Mouse (Mus musculus) heart, embryonic 12.5 days (tissue): ENCODE measurements around the gene Stx7. TPM values are rescaled to one million over a fixed set of nuclear protein-coding genes. Genes with fewer than 3 reads are reported as not detected.

Experiments used
- ATAC-seq: fragments of 200-750 bp; cut with Nextera tagmentation; 2 replicates; pipeline ENCODE4 v1.8.0; 2017; ENCODE audit warnings: moderate TSS enrichment, moderate library complexity; ENCODE audit not compliant: insufficient number of reproducible peaks, low FRiP score
- H3K27ac ChIP-seq: fragments of 300-500 bp; sonication (generic); 2 replicates; pipeline ENCODE4 v1.5.1; 2016; ENCODE audit warnings: mild to moderate bottlenecking, moderate library complexity; ENCODE audit not compliant: poor library complexity, severe bottlenecking
- H3K27me3 ChIP-seq: fragments of 300-500 bp; sonication (generic); replicated peaks from 2 replicates; pipeline ENCODE4 v1.6.1; 2016; ENCODE audit warnings: mild to moderate bottlenecking, moderate library complexity
- H3K36me3 ChIP-seq: fragments of 300-500 bp; sonication (generic); 2 replicates; pipeline ENCODE4 v1.6.1; 2016; ENCODE audit warnings: mild to moderate bottlenecking, moderate library complexity
- H3K4me1 ChIP-seq: fragments of 300-500 bp; sonication (generic); replicated peaks from 2 replicates; pipeline ENCODE4 v1.6.1; 2016; ENCODE audit warnings: mild to moderate bottlenecking
- H3K4me2 ChIP-seq: fragments of 300-500 bp; sonication (generic); 2 replicates; pipeline ENCODE4 v1.6.1; 2016; ENCODE audit warnings: mild to moderate bottlenecking, moderate library complexity
- H3K4me3 ChIP-seq: fragments of 300-500 bp; sonication (generic); 2 replicates; pipeline ENCODE4 v1.5.1; 2016; ENCODE audit warnings: mild to moderate bottlenecking
- H3K9ac ChIP-seq: fragments of 300-500 bp; sonication (generic); 2 replicates; pipeline ENCODE4 v1.6.1; 2016; ENCODE audit warnings: mild to moderate bottlenecking, moderate library complexity
- H3K9me3 ChIP-seq: fragments of 300-500 bp; sonication (generic); replicated peaks from 2 replicates; pipeline ENCODE4 v1.6.1; 2016; ENCODE audit warnings: mild to moderate bottlenecking, moderate library complexity
- WGBS: fragments of 180-500 bp; shearing (Covaris S2); methylation state at CpG from one replicate; pipeline ENCODE4 v1.1.7; 2016; 5-methylcytosine and 5-hydroxymethylcytosine counted together
- polyA plus RNA-seq: library from polyadenylated mRNA; unstranded; fragments of >200 nt; fragmentation: Nextera tagmentation; extraction: Ambion mirVana; gene quantifications from 2 replicates; pipeline ENCODE4 v1.2.1, GENCODE M21; 2016

The Stx7 gene
- polyA plus RNA-seq, 1 experiment from 2014 or later, result 86.9 TPM

DNA sequence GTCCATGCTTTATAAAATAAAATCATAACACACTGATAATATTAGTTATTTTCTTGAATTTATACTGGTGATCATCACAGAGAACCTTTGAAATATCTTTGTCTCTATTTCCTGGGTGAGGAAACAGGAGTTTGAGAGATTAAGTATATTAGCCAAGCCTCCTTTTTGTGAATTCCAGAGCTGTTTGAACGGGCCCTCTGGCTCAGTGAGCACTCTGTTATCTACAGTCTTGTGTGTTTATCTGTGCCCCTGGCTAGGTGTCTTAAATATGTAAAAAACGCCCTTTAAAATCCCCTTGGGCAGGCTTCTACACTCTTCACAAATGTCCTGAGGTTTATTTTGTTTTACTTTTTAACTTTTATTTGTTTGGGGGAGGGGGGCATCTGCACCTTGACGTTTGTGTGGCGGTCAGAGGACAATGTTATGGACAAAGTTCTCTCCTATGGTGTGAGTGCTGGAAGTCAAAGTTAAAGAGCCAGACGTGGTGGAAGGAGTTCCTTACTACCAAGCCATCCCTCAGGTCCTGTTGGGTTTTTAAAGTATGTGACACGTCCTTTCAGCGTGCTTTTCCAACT is 14.9 kb upstream of the Stx7 start:
- Histone ChIP-seq H3K27ac (no peak overlapping the region), H3K36me3 (no peaks in the 10 kb centered on the region), H3K4me3 (no peak overlapping the region), H3K9ac (no peak overlapping the region), H3K4me1 (peaks cover 16% of the 10 kb centered on the region), H3K27me3 (no peaks in the 10 kb centered on the region), H3K4me2 (no peak overlapping the region), H3K9me3 (no peaks in the 10 kb centered on the region)
- WGBS, result 34% methylated on average over 7 of the region's 7 CpGs
- ATAC-seq, result no peak

DNA sequence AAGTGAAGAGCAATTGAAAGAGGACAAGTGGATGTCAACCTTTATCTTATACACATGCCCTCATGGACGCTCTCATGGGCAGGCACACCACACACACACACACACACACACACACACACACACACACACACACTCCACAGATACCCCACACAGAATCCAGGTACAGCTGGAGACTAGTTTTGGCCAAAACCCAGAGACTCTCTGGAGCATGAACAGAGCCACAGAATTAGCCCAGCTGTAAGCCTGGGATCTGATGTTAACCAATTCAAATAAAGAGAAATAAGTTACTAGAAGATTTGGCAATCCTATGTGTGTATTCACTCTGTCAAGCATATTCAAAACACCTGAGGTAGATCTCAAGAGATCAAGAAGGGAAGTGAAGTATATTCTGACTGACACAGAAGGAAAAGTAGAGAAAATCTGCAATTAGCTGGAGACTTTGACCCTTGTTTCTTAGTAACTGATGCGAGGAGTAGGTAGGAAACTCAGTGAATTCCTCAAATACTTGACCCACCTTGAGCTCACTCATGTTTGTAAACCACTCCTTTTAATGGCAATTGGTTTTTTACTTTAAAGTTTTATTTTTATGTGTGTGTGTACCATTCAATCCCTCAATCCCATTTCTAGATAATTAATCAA is 10.4 kb upstream of the Stx7 start:
- no peaks in the 10 kb centered on the region for H3K9me3 ChIP-seq
- H3K4me1 ChIP-seq, result 0 out of 2 replicates have a peak, but pooled peaks cover 4% of the 10 kb centered on the region
- no peaks in the 10 kb centered on the region for H3K36me3 ChIP-seq
- H3K4me2 ChIP-seq, result no peak overlapping the region
- WGBS, result 66% methylated on average over 2 of the region's 2 CpGs
- no peak overlapping the region for H3K27ac ChIP-seq
- ATAC-seq, result no peak
- H3K4me3 ChIP-seq, result no peak overlapping the region
- no peak overlapping the region for H3K9ac ChIP-seq
- H3K27me3 ChIP-seq, result no peaks in the 10 kb centered on the region

DNA sequence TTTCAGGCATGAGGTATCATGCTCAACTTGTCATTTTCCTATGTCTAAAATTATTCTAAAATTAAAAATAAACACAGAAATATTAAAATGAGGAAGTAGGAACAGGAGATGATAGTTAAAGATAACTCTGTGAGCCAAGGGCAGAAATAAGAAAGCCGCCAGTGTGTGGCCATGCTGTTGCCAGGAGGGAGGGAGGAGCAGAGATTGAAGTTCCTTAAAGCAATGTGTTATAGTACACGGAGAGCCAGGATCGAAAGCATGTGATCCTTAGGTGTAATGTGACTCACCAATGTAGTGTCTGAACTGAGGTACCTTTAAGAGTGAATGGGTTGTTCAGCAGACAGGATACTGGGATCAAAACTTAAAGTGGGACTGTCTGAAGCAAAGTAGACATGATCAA is 6.4 kb upstream of the Stx7 start:
- Histone ChIP-seq H3K27ac (no peak overlapping the region), H3K4me2 (no peak overlapping the region), H3K9me3 (no peaks in the 10 kb centered on the region), H3K4me1 (no peaks in the 10 kb centered on the region), H3K4me3 (no peak overlapping the region), H3K36me3 (no peaks in the 10 kb centered on the region), H3K9ac (no peak overlapping the region), H3K27me3 (no peaks in the 10 kb centered on the region)
- ATAC-seq, result no peak
- WGBS, result 79% methylated on average over 3 of the region's 3 CpGs

DNA sequence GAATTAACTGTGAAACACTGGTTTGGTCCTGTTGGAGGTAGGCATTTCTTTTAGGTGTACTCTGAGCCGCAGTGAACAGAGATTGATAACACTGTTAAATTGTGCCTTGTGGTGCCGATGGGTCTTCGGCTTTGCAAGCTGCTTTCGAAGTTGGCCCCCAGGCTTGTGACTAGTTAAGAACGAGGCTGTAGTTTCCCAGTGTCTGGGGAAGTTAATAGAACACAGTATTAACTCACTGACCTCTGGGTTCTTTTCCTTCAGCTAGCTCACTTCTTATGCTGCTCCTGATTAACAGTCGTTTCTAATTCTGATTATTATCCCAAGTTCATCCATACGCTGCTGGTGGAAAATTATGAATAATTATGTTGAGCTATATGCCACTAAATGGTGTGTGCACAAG is 984 bp downstream of the Stx7 start:
- no peak for ATAC-seq
- Histone ChIP-seq H3K9ac (peak overlapping the region; percentile 72; the same call in 1 of the 2 replicates), H3K4me3 (peak overlapping the region; percentile 87), H3K4me2 (peak overlapping the region; percentile 72), H3K9me3 (no peaks in the 10 kb centered on the region), H3K4me1 (peaks cover 23% of the 10 kb centered on the region), H3K36me3 (peaks cover 7% of the 10 kb centered on the region), H3K27ac (no peak overlapping the region), H3K27me3 (no peaks in the 10 kb centered on the region)
- 29% methylated on average over 7 of the region's 7 CpGs for WGBS

DNA sequence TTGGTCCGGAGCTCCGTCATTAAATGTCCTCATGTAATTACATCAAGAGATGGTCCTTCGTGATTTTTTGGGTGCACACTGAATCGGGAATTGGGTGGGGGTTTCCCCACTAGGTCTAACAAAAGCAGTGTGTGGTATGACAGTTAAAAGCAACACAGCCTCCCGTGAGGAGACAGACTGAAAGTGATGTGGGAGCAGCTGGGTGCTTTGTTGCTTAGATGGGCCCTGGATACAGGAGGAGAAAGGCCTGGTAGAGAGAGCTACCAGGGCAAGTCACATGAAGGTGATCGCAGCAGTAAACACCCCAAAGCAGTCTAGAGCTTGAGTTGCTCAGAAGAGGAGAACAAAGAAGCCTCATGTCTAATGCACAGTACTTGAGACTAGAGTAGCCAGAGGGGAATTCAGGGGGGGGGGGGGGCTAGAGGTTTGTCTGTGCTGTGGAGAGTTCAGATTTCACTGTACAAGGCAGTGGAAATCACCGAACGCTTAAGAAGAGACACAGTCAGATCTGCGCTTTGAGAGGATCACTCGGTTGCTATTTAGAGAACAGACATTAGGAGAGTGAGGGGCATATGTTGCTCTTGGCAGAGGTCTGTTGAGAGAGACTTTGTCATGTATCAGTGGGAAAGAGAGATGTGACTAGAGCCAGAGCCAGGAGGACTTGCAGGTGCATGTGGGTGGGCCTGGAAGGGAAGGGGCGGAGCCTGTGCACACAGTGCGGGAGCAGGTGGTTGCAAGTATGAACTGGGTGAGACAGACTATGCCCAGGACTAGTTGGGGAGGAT is 9.6 kb downstream of the Stx7 start:
- H3K9ac ChIP-seq, result no peak overlapping the region
- H3K27ac ChIP-seq, result peak overlapping the region; percentile 62
- peaks cover 28% of the 10 kb centered on the region for H3K4me1 ChIP-seq
- H3K36me3 ChIP-seq, result peaks cover 43% of the 10 kb centered on the region
- no peak overlapping the region for H3K4me3 ChIP-seq
- 0 out of 2 replicates have a peak, but pooled peaks cover 4% of the 10 kb centered on the region for H3K9me3 ChIP-seq
- WGBS, result 74% methylated on average over 12 of the region's 12 CpGs
- no peaks in the 10 kb centered on the region for H3K27me3 ChIP-seq
- peak overlapping the region; percentile 10; the same call in 1 of the 2 replicates for H3K4me2 ChIP-seq
- peak; percentile 55; the same call in 1 of the 2 replicates for ATAC-seq

DNA sequence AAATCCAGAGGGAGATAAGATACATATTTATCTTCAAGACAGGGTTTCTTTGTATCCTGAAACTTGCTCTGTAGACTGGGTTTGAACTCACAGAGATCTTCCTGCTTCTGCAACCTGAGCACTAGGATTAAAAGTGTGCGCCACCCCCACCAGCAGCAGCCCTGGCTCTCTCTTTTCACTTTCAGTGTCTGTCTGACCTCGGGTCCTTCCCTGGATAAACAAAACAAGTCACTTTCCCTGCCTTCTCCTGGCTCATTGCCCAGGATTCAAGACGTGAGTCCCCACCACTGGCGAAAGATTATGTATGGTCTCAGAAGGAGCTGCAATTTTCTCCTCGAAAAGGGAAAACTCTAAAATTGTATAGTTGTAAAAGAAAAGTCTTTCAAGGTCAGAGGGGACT is 10.5 kb downstream of the Stx7 start:
- peak; percentile 22; the same call in 1 of the 2 replicates for ATAC-seq
- H3K9me3 ChIP-seq, result 0 out of 2 replicates have a peak, but pooled peaks cover 4% of the 10 kb centered on the region
- H3K4me2 ChIP-seq, result no peak overlapping the region
- H3K4me1 ChIP-seq, result peaks cover 36% of the 10 kb centered on the region
- no peak overlapping the region for H3K9ac ChIP-seq
- no peak overlapping the region for H3K4me3 ChIP-seq
- no peak overlapping the region for H3K27ac ChIP-seq
- H3K27me3 ChIP-seq, result no peaks in the 10 kb centered on the region
- peaks cover 43% of the 10 kb centered on the region for H3K36me3 ChIP-seq
- WGBS, result 67% methylated on average over 5 of the region's 5 CpGs

DNA sequence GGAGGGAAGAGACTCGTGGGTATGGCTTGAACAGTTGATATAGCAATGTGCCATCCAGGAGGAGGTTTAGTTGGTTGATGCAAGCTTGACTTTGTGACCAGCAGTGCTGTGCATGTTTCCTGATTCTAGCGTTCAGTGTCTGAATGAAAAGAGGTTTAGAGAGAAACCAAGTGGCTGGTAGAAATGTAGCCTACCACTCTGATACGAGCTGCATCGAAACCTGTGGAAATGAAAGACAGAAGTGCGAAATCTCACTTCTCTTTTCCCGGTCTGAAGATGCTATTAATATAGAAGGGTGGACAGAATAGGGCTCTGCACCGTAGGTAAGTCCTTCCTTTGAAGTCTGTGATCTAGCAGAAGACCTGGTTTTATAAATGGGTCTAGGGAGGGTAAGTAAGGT is 11.2 kb downstream of the Stx7 start:
- H3K27me3 ChIP-seq, result no peaks in the 10 kb centered on the region
- no peak overlapping the region for H3K4me3 ChIP-seq
- H3K9me3 ChIP-seq, result 0 out of 2 replicates have a peak, but pooled peaks cover 4% of the 10 kb centered on the region
- no peak for ATAC-seq
- H3K4me1 ChIP-seq, result peaks cover 41% of the 10 kb centered on the region
- no peak overlapping the region for H3K27ac ChIP-seq
- no peak overlapping the region for H3K4me2 ChIP-seq
- WGBS, result 84% methylated on average over 7 of the region's 7 CpGs
- H3K9ac ChIP-seq, result no peak overlapping the region
- H3K36me3 ChIP-seq, result peaks cover 40% of the 10 kb centered on the region

DNA sequence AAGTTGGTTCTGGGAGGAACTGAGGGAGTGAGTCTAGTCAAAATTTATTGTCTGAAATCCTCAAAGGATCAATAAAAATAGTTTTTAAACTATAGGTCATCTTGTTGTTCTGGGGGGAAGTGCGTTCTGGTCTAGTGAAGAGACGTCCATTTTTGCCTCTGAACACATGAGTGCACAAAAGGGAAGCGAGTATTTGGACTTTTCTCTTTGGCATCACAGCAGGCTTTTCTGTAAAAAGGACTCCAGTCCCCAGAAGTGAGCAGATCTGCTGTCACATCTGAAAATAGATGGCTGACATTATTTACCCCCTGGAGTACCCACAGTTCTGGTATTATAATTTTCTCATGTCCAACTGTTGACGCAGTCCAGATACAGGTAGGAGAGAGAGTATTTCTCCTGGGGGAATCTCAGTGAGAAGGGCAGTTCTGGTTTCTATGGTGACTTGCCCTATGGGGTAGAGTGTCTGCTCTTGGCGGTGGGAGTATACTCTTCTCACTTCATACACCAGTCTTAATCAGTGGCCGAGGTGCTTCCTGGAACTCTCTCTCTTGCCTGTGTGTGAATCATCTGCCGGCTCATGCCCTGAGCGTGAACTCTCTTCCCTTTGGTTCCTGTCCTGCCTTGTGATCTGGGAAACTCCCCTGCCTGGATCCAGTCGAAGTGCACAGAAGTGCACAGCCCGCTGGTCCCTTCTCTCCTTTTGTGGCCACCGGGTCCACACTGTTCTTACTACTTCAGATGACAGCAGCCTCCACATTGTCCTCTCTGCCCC is 15.2 kb downstream of the Stx7 start:
- no peak overlapping the region for H3K9ac ChIP-seq
- no peaks in the 10 kb centered on the region for H3K9me3 ChIP-seq
- WGBS, result 34% methylated on average over 11 of the region's 11 CpGs
- H3K27me3 ChIP-seq, result no peaks in the 10 kb centered on the region
- H3K27ac ChIP-seq, result peak overlapping the region; percentile 17
- H3K4me1 ChIP-seq, result peaks cover 48% of the 10 kb centered on the region
- no peak overlapping the region for H3K4me2 ChIP-seq
- H3K4me3 ChIP-seq, result no peak overlapping the region
- peak; percentile 56; the same call in 1 of the 2 replicates for ATAC-seq
- H3K36me3 ChIP-seq, result peaks cover 4% of the 10 kb centered on the region; the same call in 1 of the 2 replicates

DNA sequence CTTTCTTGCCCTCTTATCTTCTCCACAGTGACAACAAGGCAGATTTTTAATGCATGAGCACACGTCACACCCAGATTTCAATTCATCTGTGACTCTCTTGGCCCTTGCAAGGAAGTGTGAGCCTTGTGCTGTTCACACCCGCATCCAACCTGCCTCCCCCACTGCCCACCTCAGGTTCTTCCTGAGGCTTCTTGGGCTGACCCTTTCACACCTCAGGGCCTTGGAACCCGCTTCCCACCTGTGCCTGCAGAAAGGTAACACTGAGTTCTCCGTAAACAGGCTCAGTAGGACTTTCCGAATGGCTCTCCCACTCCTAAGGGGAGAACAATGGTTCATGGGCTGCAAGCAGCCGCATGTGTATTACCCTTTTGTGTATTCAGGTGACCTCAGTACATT is 15.8 kb downstream of the Stx7 start:
- no peak for ATAC-seq
- Histone ChIP-seq H3K9ac (no peak overlapping the region), H3K4me2 (no peak overlapping the region), H3K27ac (peak overlapping the region; percentile 17), H3K36me3 (no peaks in the 10 kb centered on the region), H3K4me1 (peaks cover 47% of the 10 kb centered on the region), H3K4me3 (no peak overlapping the region), H3K9me3 (no peaks in the 10 kb centered on the region), H3K27me3 (no peaks in the 10 kb centered on the region)
- WGBS, result 71% methylated on average over 6 of the region's 6 CpGs

DNA sequence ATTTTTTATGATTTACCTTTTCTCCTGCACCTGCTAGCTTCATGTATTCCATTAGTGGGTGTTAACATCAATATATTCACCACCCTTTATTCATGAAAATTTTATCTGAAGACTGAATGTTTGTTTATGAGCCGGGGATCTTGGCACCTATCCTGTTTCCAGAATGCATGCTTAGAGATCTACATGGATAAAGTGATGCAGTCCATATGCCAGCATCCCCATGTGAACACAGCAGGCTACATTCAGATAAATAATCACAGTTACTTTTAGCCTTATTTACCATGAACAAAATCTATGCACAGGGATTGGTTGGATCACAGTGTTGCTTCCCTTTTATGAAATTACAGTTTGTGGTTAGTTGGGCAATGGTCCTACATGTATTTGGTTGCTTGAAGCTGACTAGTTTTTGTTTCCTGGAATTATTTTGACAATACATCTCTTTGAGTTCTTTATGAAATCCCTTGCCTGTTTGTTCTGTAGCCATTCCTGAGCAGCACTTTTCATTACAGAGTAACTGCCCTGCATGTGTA is 16.5 kb downstream of the Stx7 start:
- H3K27me3 ChIP-seq, result no peaks in the 10 kb centered on the region
- H3K4me1 ChIP-seq, result peaks cover 45% of the 10 kb centered on the region
- no peaks in the 10 kb centered on the region for H3K9me3 ChIP-seq
- no peak for ATAC-seq
- no peak overlapping the region for H3K4me2 ChIP-seq
- H3K27ac ChIP-seq, result no peak overlapping the region
- H3K4me3 ChIP-seq, result no peak overlapping the region
- no peaks in the 10 kb centered on the region for H3K36me3 ChIP-seq
- 65% methylated on average over 1 of the region's 1 CpGs for WGBS
- H3K9ac ChIP-seq, result no peak overlapping the region
